Mouse (Mus musculus) kidney, postnatal 25 days (tissue): ENCODE measurements at regions not wholly inside any gene's neighbourhood (a gene's known extent, or its start where the extent isn't known, plus 50 kb on each side); places are given as distances from the start of the nearest gene placed in this dataset.

ENCODE experiments used
- DNase-seq, 2 experiments: peaks; one replicate each; pipeline ENCODE4 v3.0.0; 2021; ENCODE audit warnings: mixed read lengths in 2 of 2

DNA sequence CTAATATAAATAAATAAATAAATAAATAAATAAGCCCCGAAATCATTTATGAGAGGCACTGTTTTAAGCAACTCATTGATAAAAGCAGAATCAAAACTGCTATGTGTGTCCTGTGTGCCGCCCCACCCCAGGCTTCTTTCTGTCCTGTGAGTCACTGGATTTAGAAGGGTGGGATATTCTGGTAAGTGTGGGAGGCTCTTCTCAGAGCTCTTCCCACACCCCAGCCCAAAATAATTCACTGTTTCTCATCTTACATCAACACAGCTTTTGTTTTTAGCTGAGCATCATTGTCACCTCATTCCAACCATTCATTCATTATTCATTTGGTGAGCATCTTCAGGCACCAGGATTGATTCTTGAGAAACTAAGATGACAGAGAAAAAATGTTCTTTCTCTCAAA, 118.4 kb downstream of the Barx2 start:
- no peak for DNase-seq

DNA sequence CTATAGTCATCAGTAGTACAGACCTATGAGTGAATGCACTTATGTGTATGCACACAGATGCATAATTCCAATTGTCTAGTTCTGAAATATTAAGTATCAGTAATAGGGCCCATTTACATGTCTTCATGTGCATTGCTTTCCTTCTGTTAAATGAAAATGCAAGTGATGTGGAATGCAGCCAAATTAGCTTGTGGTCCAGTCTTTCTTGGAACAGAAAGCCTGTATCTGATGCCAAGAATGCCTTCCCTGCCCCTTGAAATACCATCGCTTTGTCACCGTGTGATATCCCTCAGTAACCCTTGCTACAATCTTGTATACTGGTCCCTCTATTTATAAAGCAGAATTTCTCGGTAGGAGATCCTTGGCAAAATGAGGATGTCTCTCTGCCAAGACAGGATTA, 137.3 kb downstream of the Barx2 start:
- no peak for DNase-seq

DNA sequence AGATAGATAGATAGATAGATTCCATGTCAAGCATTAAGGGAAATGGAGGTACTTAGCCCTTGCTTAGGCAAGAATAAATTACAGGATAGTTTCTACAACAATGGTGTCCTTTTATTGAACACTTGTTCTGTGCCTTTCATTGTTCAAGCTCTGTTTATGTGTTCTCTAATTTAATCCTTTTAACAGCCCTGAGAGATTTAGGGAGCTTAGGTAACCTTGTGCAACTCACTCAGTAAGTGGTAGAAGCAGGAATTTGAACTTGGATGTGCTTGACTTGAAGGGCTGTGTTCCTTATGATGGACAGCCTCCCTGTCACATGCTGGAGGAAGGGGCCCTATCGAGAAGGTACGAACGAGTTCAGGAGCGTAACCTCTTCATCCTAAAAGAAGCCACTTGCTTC, 147.9 kb downstream of the Barx2 start:
- DNase-seq, result no peak

DNA sequence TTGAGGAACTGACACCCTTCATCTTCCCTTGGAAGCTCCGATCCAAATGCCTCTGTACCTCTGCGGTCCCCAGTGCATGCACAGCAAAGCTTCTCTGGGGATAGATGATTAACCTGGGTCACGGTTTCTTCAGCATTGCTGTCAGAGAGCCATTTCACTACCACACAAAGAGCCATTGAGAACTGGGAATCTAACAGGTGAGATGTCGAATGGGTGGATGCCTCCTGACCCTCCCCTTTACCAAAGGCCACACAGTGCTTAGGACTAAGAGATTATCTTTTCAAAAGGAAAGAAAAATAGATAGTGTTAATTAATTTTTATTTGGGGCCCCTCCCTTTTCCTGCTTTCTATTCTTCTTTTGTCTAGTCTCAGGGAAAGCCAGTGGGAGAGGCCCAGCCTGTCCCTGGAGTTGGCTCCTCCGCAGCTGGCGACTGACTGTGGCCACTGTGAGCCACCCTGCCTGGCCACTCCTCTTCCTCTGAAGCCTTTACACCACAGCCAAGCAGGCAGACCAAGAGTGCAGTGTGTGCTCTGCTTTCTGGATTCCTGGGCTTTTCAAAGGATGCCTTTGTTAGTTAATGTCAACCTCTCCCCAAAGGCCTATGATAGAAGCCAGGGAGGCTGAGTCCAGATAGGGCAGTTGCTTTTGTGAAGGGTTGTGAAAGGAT, 155.2 kb downstream of the Barx2 start:
- DNase-seq, result no peak

DNA sequence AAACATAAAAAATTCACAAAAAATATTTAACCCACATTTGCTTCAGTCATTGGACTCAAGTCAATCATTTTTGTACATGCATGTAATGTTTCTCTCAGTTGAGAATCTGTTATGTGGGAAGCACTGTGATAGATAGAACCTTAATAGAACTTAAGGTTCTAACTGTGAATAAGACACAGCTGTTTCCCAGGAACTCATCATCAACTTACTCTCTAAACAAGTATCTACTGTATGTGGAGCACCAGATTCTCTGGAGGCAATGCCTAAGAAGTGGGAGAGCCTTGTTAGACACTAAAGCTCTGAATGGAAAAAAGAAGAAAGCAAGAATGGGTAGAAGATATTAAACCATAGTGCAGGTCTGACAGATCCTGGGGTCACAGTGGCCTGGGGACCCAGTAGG, 182.8 kb downstream of the Barx2 start:
- no peak for DNase-seq

DNA sequence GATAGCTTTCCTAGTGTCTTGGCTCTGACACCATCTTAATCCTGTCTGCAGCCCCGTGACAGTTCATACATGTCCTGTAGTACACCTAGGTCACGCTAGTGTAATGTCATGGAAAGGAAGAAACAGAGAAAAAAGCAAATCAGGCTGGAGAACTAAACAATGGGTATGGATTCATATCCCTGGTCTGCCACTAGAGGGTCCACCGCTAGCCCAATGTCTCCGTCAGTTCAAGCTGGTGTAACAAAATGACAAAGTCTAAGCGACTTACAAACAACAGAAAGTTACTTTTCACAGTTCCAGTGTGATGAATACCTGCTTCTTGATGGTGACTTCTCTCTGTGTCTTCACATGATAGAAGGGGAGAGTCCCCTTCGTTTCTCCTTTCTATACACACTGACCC, 194.0 kb downstream of the Barx2 start:
- DNase-seq, result no peak

DNA sequence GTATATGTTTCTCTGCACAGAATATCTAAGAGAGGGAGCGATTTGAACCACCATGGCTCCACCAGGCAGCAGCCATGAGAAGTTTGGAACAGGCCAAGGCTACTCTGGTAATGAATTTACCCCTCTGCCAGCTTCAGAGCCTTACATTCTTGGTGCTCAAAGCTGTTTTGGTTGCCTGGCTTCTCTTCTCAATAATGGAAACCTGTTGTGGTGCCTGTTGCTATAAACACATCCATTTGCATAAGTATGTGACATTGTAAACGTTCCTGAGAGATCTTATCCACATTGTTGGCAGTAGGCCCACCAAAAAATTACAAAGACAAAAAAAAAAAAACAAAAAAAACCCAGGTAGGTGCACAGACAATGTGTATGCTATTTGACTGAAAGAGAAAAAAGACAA, 203.2 kb downstream of the Barx2 start:
- no peak for DNase-seq

DNA sequence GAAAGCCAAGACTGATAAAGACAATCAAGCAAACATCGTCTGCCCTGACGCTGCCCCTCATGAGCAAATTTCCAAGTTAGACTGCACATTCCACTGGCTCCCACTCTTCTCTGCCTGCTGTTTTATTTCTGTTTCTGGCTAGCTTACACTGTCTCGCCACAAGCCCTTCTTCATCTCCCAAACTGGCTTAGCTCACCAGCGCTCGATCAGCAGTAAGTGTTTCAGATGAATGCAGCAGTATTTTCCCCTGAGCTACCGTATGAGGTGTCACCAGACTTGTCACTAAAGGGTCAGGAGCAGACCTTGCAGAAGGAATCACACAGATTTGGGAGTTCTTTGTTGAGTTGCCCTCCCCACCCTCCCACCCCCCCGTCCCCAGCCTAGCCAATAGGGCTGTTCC, 206.6 kb downstream of the Barx2 start:
- DNase-seq, result no peak

DNA sequence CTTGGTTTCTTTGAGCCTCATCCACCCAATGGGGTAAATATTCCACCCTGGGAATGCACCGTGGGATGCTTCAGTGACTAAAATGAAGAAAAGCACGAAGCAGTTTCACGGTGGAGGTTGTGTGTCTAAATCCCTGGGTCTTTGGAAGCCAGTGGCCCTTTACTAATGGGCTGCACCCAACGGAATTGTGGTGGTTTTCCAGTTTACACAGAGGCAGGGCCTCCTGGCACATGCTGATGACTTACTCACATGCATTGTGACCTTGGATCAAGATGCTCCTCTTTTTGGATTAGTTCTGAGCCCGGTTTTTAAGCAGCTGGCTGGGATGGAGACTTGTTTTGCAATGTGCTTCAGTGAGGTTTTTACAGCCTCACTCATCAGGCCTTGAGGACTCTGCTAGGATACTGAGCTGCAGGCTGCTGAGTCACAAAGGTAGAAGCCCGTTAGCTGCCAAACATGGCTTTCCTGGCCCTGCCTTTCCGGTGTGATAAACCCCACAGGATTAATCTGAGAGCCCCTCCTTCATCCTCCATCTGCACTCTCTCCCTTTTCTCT, 222.3 kb downstream of the Barx2 start:
- no peak for DNase-seq

DNA sequence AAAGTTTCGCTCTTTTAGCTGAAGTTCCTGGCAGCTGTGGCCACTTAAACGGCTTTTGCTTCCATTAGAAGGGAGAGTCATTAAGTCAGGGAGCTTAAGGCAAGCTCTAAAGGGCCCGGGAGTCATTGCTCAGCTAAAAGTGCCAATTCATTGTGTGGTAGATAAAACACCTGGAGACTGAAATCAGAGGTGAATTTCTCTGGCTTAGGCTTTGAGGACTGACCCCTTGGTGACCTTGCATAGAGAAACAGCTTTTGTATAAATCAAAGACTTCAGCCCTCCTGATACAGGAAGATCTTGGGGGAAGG, 224.1 kb upstream of the Tmem45b start:
- no peak for DNase-seq

DNA sequence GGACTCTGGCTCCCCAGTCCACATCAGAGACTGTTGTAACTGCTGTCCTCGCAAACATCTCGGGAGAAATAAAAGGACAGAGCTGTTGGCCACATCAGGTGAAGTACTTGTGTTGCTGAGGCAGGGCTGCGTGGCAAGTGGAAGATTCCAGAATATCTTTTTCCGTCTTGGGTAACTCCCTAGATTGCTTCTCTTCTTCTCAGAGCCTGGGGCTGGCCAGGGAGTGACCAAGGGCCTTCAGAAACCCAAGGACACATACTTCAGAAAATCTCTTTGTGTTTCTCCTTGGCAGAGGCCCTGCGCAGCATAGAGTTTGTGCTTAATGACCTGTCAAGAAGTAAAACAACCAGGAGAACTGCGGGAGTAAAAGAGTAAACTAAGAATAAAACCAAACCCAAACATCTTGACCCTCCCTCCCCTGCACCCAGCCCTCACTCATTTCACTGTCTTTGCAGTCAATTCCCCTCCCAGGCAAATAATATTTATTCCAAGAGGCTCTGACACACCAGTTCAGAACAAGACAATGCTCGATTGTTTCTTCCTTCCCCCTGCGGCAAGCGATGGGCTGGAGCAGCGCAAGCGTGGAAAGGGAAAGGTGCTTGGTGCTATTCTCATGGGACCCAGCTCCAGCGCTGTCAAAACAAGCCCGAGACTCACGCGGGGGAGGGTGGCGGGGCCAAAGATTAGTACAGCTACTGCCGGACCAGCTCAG, 223.6 kb upstream of the Tmem45b start:
- peak; percentile 59 to 75 for DNase-seq

DNA sequence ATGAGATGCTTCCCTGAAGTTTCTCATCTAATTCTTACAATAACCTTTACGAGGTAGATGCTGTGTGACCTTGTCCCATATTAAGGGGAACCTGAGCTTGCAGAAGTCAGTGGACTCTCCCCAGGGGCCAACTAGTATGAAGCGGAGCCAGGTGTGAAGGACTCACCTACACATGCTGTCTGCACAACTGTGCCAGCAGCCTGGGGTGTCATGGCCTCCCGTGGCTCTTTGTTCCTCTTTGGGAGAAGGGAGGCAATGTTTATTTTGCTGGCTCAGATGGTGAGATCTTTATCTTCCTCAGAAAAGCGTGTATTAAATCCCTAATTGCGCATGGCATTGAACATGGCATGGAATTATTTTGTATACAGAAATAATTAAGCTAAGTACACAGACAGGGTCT, 222.2 kb upstream of the Tmem45b start:
- DNase-seq, result no peak

DNA sequence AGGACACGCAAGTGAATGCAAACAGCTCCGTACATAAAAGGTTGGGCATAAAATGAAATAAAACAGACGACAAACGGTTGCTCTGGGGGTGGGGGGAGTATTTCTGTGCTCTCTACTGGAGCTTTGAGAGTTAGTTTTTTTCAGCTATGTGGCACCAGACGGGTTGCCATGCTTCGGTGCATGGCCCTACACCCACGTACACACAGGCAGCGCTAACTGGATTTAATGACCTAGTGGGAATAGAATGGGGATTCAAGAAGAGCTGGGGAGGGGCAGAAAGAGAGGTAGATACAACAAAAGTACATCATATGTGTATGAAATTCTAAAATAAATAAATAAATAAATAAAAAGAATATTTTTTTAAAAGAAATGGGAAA, 220.5 kb upstream of the Tmem45b start:
- DNase-seq, result no peak

DNA sequence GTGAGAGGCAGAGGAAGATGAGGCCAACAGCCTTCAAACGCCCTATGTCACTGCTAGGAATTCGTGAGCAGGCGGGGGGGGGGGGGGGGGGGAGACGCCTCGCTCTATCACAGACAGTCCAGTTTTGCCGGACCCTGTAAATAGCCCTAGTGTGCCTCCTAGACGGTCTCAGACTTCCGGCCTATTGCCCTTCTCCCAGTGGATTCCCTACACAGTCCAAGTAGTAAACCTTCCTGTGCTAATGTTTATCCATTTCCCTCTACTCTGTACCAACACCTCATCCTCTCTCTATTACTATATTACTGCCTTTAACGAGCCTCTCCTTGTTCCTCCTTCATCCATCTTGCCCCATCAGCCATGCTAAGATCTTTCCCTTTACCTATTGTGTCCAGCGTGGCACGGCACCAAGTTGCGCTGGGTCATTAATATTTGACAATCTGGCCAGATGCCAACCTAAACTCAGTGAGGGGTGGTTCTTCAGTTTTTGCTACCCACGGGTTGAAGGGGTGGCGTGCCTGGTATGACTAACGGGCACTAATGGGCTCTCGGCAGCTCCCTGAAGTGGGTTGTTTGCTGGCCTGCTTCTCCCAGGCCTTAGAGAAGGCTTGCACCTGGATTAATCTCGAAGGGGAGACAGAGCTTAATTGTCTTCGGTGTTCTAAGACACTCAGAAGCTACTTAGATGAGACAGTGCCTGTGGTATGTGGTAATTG, 220.0 kb upstream of the Tmem45b start:
- DNase-seq, result peak in 1 of 2 experiments; percentile 38

DNA sequence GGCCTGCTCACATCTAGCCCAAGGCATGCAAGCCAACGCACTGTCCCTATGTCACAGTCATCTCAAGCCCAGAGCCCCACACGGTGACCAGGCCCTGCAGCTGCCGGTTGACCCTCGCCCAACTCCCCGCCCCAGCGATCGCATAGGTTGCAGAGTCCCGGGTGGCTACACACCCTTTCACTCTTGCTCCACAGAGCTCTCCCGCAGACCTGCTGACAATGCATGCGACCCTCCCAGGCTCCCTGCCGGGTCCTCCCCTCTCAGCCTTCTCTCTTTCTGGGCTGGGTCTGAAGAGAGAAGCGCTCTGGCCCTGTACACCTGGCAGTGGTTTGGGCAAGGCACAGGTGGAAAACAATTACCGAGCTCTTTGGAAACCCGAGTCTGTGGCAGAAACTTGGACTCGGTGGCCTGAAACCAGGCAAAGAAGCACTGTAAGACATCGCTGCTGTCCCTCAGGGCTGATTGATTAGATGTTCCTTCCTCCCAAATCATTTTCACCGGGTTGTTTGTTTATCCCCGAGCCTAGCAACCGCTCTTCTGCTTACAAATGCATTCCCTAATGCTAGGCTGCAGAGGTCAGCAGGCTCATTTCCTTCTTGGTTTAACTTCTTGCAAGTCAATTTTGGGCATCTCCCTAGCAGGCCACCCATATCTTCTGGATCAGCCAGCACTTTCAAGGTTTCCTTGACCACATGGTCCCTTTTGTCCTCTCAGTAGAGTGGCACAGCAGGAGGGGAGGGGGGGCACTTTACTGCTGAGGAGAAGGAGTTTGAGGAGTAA, 219.2 kb upstream of the Tmem45b start:
- DNase-seq, result no peak

DNA sequence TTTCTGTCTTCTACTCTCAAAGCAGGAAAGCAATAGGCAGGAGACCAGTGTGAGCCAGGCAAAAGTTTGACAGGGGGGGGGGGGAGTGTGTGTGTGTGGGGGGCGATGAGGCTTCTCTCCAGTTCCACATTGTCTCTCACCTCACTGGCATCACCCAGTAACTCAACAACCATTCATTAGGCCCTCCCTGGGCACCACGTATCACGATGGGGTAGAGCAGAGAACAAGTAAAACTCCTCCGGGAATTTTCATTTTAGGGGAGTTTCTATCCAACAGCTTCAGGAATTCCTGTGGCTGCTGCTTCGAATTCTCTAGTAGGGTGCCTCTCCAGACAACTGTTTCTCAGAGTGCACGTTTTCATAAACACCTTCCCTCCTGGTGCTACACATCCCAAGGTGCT, 218.6 kb upstream of the Tmem45b start:
- DNase-seq, result no peak

DNA sequence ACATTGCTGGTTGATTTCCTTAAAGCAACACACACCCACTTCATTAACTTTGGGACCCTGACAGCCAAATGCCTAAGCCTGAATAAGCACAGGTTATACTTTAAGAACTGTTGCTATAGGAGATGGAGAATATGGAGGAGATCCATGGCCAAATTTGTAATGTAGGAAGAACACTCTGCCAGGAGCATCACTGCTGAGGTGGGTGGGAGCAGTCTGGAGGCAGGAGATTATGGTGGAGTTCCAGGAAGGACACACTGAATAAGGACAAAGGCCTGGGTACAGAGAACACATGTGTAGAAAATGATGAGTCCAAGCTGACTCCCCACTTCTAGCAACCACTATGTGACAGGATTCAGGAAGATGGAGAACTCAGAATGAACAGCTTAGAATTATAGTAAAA, 212.9 kb upstream of the Tmem45b start:
- DNase-seq, result no peak

DNA sequence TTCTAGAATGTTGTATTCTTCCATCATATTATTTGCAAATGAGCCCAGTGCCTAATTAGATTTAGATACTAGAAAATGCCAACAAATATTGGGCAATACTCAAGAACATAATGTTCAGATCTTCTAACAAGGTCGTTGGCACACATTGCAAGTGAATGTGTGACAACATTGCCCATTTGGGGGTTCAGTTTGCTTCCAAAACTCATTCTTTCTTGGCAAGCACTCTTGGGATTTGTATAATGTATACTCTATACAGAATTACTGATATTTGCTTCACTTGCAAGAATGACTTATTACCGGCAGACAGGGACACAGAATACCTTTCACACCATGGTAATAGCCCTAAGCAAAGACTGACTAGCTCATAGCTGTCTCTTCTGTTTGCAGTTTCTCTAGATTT, 194.8 kb upstream of the Tmem45b start:
- no peak for DNase-seq

DNA sequence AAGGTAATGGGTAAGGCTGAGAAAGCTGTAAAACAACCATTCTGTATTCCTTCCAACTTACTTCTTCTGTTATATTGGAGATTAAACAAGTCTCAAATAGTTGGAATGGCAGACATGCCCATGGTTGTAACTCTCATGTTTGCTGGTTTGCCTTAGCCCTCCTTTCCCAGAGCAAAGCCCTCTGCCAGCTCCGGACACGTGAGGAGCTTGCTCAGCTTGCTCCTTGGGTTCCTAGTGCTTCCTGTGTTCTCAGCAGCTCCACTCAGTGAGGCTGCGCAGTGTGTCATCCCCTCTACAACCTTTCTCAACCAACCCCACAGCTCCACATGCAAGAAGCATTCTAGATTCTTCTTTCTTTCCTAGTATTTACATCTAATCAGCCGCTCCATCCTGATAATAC, 193.3 kb upstream of the Tmem45b start:
- DNase-seq, result no peak

DNA sequence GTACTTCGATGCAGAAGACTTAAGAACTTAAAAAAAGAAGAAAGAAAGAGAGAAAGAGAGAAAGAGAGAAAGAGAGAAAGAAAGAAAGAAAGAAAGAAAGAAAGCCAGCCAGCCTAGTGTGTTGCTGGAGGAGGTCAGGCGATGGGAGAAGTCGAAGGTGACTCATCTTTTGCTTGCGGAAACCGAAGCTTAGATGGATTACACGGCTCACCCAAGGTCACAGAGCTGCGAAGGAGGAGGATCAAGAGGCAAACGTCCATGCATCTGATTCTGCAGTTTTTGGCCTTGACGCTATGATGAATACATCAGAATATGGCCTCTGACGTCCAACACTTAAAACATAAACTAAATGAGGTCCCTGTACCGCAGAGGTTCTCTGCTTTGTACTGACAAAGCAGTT, 192.4 kb upstream of the Tmem45b start:
- DNase-seq, result no peak

DNA sequence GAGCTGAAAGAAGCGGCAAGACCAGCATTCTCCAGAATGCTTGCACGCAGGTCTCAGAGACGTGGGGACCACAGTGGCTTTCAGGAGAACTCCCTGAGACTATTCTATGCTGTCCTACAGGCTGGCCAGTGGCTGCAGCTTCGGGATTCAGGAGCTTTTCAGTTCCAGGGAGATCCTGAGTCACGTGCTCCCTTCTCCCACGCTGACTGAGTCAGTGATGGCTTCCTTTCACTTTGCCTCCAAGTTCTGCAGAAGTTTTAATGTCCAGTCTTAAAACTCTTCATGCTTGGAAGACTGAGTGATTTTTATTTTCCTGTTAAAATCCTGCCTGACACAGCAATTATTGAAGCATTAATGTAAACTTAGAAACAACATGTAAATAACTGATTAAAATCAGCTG, 190.5 kb upstream of the Tmem45b start:
- DNase-seq, result no peak

DNA sequence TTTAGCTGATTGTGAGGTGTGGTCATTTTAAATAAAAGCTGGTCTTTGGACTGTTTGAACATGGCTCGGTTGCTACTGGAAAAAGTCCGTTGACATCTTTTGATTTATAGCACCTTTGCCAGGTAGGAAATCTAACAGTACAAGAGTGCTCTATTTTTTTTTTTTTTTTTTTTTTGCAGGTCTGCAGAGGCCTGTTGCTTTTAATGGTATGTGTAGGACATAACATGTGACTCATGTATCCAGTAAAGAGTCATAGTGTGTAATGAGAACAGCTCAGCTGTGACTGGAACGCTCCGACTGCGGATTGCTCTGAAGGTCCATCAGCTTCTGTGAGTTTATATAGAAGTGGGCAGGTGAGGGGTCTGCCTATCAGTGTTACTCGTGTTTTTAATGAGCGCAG, 190.0 kb upstream of the Tmem45b start:
- no peak for DNase-seq

DNA sequence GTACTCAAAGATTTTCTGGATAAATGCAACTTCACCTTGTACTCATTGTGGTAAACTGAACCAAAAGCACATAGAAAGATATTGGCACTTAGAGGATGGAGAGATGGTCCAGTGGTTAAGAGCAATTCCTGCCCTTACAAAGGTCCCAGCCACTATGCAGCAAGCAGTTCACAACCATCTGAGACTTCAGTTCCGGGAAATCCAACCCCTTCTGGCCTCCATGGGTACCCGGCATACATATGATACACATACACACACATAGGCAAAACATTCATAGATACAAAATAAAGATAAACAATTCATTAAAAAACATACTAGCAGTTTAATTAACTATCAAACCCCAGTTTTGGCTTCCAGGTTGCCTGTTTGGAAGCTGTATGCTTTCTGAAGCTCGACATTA, 189.5 kb upstream of the Tmem45b start:
- no peak for DNase-seq
